Mouse (Mus musculus) liver, adult 2 months (tissue): ENCODE measurements around the gene Arhgap22.

Experiments
- CTCF ChIP-seq: fragments of 200-500 bp; IDR thresholded peaks from 2 replicates; pipeline ENCODE4 v1.5.1; 2011; ENCODE audit warnings: low read depth, low read length, control low read depth
- POLR2A ChIP-seq: fragments of 200-500 bp; IDR thresholded peaks from 2 replicates; pipeline ENCODE4 v1.6.1; 2011; ENCODE audit warnings: low read length, control low read depth; ENCODE audit not compliant: insufficient read depth; ENCODE audit errors: extremely low read depth

- TF ChIP-seq CTCF (no peak), POLR2A (no peak)
Observed at GRCm38 (mm10) chr14:33343131-33343725, 129.4 kb downstream of the Arhgap22 start.
